Comparison of ENCODE assay signal across 26 mouse cellular contexts in genomic region chr17:36240637-36241213, GRCm38 (mm10). TPM values are rescaled to one million over a fixed set of nuclear protein-coding genes. Genes with fewer than 3 reads are reported as not detected.
A peak's percentile ranks its signal among the peaks of the same experiment; 100 is the strongest.
DNase-seq lines count a peak whose midpoint lies in the region; ATAC-seq and TF ChIP-seq lines count a peak whose summit lies in the region.
"Had no signal": no experiment of that assay in that cellular context is flagged by ENCODE, and none has a peak within 500 bp of the region (broad histone marks: within the 10 kb centered on the region; RNA-seq: fewer than 3 reads in every experiment).

No protein-coding gene starts in this region.

- H3K9me3 ChIP-seq in heart, embryonic 15.5 days (replicated peaks): no peaks in the 10 kb centered on the region
- H3K9me3 ChIP-seq in lung, embryonic 15.5 days: no peaks in the 10 kb centered on the region
- no peaks in the 10 kb centered on the region for H3K9me3 ChIP-seq in limb, embryonic 10.5 days (replicated peaks)
- H3K9me3 ChIP-seq in hindbrain, postnatal 0 days (ENCODE audit: low read length): no peaks in the 10 kb centered on the region
- H3K9me3 ChIP-seq: hindbrain, embryonic 13.5 days had no signal

- H3K36me3 ChIP-seq in heart, embryonic 15.5 days: no peaks in the 10 kb centered on the region
- no peaks in the 10 kb centered on the region for H3K36me3 ChIP-seq in heart, adult 2 months (ENCODE audit: control insufficient read depth, insufficient read depth, low read length)
- H3K36me3 ChIP-seq in lung, embryonic 15.5 days: no peaks in the 10 kb centered on the region
- no peaks in the 10 kb centered on the region for H3K36me3 ChIP-seq in limb, embryonic 10.5 days
- no peaks in the 10 kb centered on the region for H3K36me3 ChIP-seq in hindbrain, postnatal 0 days (ENCODE audit: insufficient read depth, low read length)
- H3K36me3 ChIP-seq: heart, embryonic 12.5 days; hindbrain, embryonic 13.5 days had no signal

- intact Hi-C loops in heart, adult 2 months (cut with DNase I): no loop called here

- TF ChIP-seq CTCF in heart, adult 2 months (IDR thresholded peaks at IDR 0.05): no peak
- no peak for TF ChIP-seq CTCF in lung, adult 2 months (IDR thresholded peaks at IDR 0.05; ENCODE audit: insufficient read depth, low read length)
- no peak for TF ChIP-seq CTCF in hindbrain, postnatal 0 days (IDR thresholded peaks at IDR 0.05; ENCODE audit: low read depth)

- no peak for TF ChIP-seq EP300 in heart, adult 2 months (IDR thresholded peaks at IDR 0.05; ENCODE audit: insufficient read depth, low read depth, low read length)

- H3K27me3 ChIP-seq in heart, embryonic 15.5 days: peaks cover 31% of the 10 kb centered on the region
- H3K27me3 ChIP-seq in heart, adult 2 months (ENCODE audit: control insufficient read depth, insufficient read depth, low read length): peaks cover 8% of the 10 kb centered on the region; the same call in 1 of the 2 replicates
- peaks cover 14% of the 10 kb centered on the region; the same call in 1 of the 2 replicates for H3K27me3 ChIP-seq in lung, embryonic 15.5 days
- peaks cover 35% of the 10 kb centered on the region for H3K27me3 ChIP-seq in limb, embryonic 10.5 days (ENCODE audit: low read depth, poor library complexity, severe bottlenecking)
- H3K27me3 ChIP-seq in hindbrain, postnatal 0 days (ENCODE audit: insufficient read depth, low read length): no peaks in the 10 kb centered on the region

- DNase-seq in heart, adult 2 months: no peak
- no peak for DNase-seq in lung, adult 2 months
- peak; percentile 51 for DNase-seq in embryo, embryonic 11 days
- DNase-seq in limb, embryonic 10.5 days (ENCODE audit: low spot score): no peak
- no peak for DNase-seq in cerebellum, adult 9-11 months
- no peak for DNase-seq in hindbrain, postnatal 0 days (ENCODE audit: low spot score)
- DNase-seq: cerebellum, adult 8-10 months; gastrocnemius, postnatal 10 days; kidney, adult 18-20 months; kidney, postnatal 36 days; lung, adult 18-20 months had no signal

- H3K9ac ChIP-seq in heart, embryonic 15.5 days: no peak overlapping the region
- H3K9ac ChIP-seq in heart, adult 2 months (ENCODE audit: low read depth, low read length): no peak overlapping the region
- no peak overlapping the region for H3K9ac ChIP-seq in lung, embryonic 15.5 days
- no peak overlapping the region for H3K9ac ChIP-seq in hindbrain, postnatal 0 days (replicated peaks; ENCODE audit: low read length)
- H3K9ac ChIP-seq: heart, embryonic 12.5 days; hindbrain, embryonic 13.5 days had no signal

- no peaks in the 10 kb centered on the region for H3K79me2 ChIP-seq in heart, adult 2 months (replicated peaks; ENCODE audit: control insufficient read depth, insufficient read depth, low read length)

- 0 out of 2 replicates have a peak, but pooled peaks have one; percentile 35 for ATAC-seq in heart, embryonic 15.5 days (replicated peaks; ENCODE audit: insufficient number of reproducible peaks, insufficient read depth, low FRiP score, low read depth)
- peak; percentile 60; the same call in 1 of the 2 replicates for ATAC-seq in lung, embryonic 15.5 days (ENCODE audit: borderline replicate concordance, extremely low read depth, low FRiP score, low TSS enrichment)
- no peak for ATAC-seq in hindbrain, postnatal 0 days
- ATAC-seq: midbrain, embryonic 16.5 days had no signal

- H3K27ac ChIP-seq in heart, embryonic 15.5 days: no peak overlapping the region
- H3K27ac ChIP-seq in heart, adult 2 months: no peak overlapping the region
- peak overlapping the region; percentile 62 for H3K27ac ChIP-seq in lung, embryonic 15.5 days
- peak overlapping the region; percentile 36; the same call in 1 of the 2 replicates for H3K27ac ChIP-seq in limb, embryonic 10.5 days
- H3K27ac ChIP-seq in hindbrain, postnatal 0 days: no peak overlapping the region
- H3K27ac ChIP-seq: hindbrain, embryonic 13.5 days had no signal

- peak overlapping the region; percentile 7; the same call in 1 of the 2 replicates for H3K4me2 ChIP-seq in heart, embryonic 15.5 days
- peak overlapping the region; percentile 40 for H3K4me2 ChIP-seq in lung, embryonic 15.5 days
- H3K4me2 ChIP-seq in hindbrain, postnatal 0 days (ENCODE audit: low read depth, low read length): no peak overlapping the region
- H3K4me2 ChIP-seq: heart, embryonic 12.5 days; hindbrain, embryonic 13.5 days had no signal

- no peak for TF ChIP-seq POLR2A in heart, adult 2 months (IDR thresholded peaks at IDR 0.05; ENCODE audit: insufficient read depth, low read depth, low read length)
- no peak for TF ChIP-seq POLR2A in lung, adult 2 months (IDR thresholded peaks at IDR 0.05; ENCODE audit: borderline replicate concordance, extremely low read depth, low read depth, low read length)

- H3K4me3 ChIP-seq in heart, embryonic 15.5 days: no peak overlapping the region
- H3K4me3 ChIP-seq in heart, adult 2 months: no peak overlapping the region
- H3K4me3 ChIP-seq in lung, embryonic 15.5 days: no peak overlapping the region
- H3K4me3 ChIP-seq in lung, adult 2 months (replicated peaks; ENCODE audit: extremely low read depth, low read depth, low read length): no peak overlapping the region
- H3K4me3 ChIP-seq in limb, embryonic 10.5 days: no peak overlapping the region; the same call in 1 of the 2 replicates
- no peak overlapping the region for H3K4me3 ChIP-seq in hindbrain, postnatal 0 days (ENCODE audit: low read length)
- H3K4me3 ChIP-seq: heart, embryonic 12.5 days; hindbrain, embryonic 13.5 days had no signal

- 12% methylated on average over 5 of the region's 5 CpGs for WGBS in heart, embryonic 15.5 days
- 16% methylated on average over 5 of the region's 5 CpGs for WGBS in heart, adult 2 months
- 9% methylated on average over 5 of the region's 5 CpGs for WGBS in lung, embryonic 15.5 days
- 11% methylated on average over 5 of the region's 5 CpGs for WGBS in lung, adult 2 months
- WGBS in limb, embryonic 10.5 days: 10% methylated on average over 5 of the region's 5 CpGs
- 22% methylated on average over 5 of the region's 5 CpGs for WGBS in hindbrain, postnatal 0 days

- peaks cover 11% of the 10 kb centered on the region for H3K4me1 ChIP-seq in heart, embryonic 15.5 days (replicated peaks)
- no peaks in the 10 kb centered on the region for H3K4me1 ChIP-seq in heart, adult 2 months (ENCODE audit: control insufficient read depth, insufficient read depth, low read length)
- peaks cover 9% of the 10 kb centered on the region for H3K4me1 ChIP-seq in lung, embryonic 15.5 days
- no peaks in the 10 kb centered on the region for H3K4me1 ChIP-seq in lung, adult 2 months (ENCODE audit: control insufficient read depth, insufficient read depth, low read length)
- H3K4me1 ChIP-seq in limb, embryonic 10.5 days: peaks cover 15% of the 10 kb centered on the region
- no peaks in the 10 kb centered on the region for H3K4me1 ChIP-seq in hindbrain, postnatal 0 days (ENCODE audit: insufficient read depth, low read length)

RNA-seq across cellular contexts. Expression of gene Rpp21, which starts 17.1 kb away (rescaled TPM):
- 78.8 and 83.7 TPM in 2 replicates for polyA plus RNA-seq in heart, embryonic 15.5 days (2015; fragmentation: Nextera tagmentation; extraction: Ambion mirVana)
- total RNA-seq in heart, adult 2 months (2021): 10 to 100 TPM; 35.5 to 43.8 TPM
- polyA plus RNA-seq in heart, adult 2 months (2012; rRNA removed): 49.8 and 59.1 TPM in 2 replicates
- polyA plus RNA-seq in lung, embryonic 15.5 days (2015; fragmentation: Nextera tagmentation; extraction: Ambion mirVana): 177 and 178 TPM in 2 replicates
- 67.6 and 80.1 TPM in 2 replicates for polyA plus RNA-seq in lung, adult 2 months (2012; rRNA removed)
- polyA plus RNA-seq in limb, embryonic 10.5 days (2016; fragmentation: Nextera tagmentation; extraction: Ambion mirVana): 82.4 and 96.0 TPM in 2 replicates
- total RNA-seq in hindbrain, postnatal 0 days (2014; rRNA removed): 29.8 and 54.6 TPM in 2 replicates
- 154 and 160 TPM in 2 replicates for polyA plus RNA-seq in hindbrain, postnatal 0 days (2015; fragmentation: Nextera tagmentation; extraction: Ambion mirVana)

RNA-seq across cellular contexts. Expression of gene Trim39, which starts 31.3 kb away (rescaled TPM):
- polyA plus RNA-seq in heart, embryonic 15.5 days (2015; fragmentation: Nextera tagmentation; extraction: Ambion mirVana): 9.1 and 11.1 TPM in 2 replicates
- 1 to 10 TPM; 6.7 to 7.6 TPM for total RNA-seq in heart, adult 2 months (2021)
- 6.0 and 8.7 TPM in 2 replicates for polyA plus RNA-seq in heart, adult 2 months (2012; rRNA removed)
- polyA plus RNA-seq in lung, embryonic 15.5 days (2015; fragmentation: Nextera tagmentation; extraction: Ambion mirVana): 15.1 and 15.8 TPM in 2 replicates
- polyA plus RNA-seq in lung, adult 2 months (2012; rRNA removed): 14.9 and 15.6 TPM in 2 replicates
- polyA plus RNA-seq in limb, embryonic 10.5 days (2016; fragmentation: Nextera tagmentation; extraction: Ambion mirVana): 20.1 and 24.2 TPM in 2 replicates
- total RNA-seq in hindbrain, postnatal 0 days (2014; rRNA removed): 18.5 and 22.9 TPM in 2 replicates
- 13.0 and 13.3 TPM in 2 replicates for polyA plus RNA-seq in hindbrain, postnatal 0 days (2015; fragmentation: Nextera tagmentation; extraction: Ambion mirVana)

RNA-seq across cellular contexts. Expression of gene H2-M10.2, which starts 45.6 kb away (rescaled TPM):
- not detected in 2 replicates for polyA plus RNA-seq in heart, embryonic 15.5 days (2015; fragmentation: Nextera tagmentation; extraction: Ambion mirVana)
- total RNA-seq in heart, adult 2 months (2021): not detected
- not detected in 2 replicates for polyA plus RNA-seq in heart, adult 2 months (2012; rRNA removed)
- polyA plus RNA-seq in lung, embryonic 15.5 days (2015; fragmentation: Nextera tagmentation; extraction: Ambion mirVana): 0.17 and 0.19 TPM in 2 replicates
- polyA plus RNA-seq in lung, adult 2 months (2012; rRNA removed): not detected in 2 replicates
- 0.14 and 0.25 TPM in 2 replicates for polyA plus RNA-seq in limb, embryonic 10.5 days (2016; fragmentation: Nextera tagmentation; extraction: Ambion mirVana)
- total RNA-seq in hindbrain, postnatal 0 days (2014; rRNA removed): not detected in 2 replicates
- not detected in 2 replicates for polyA plus RNA-seq in hindbrain, postnatal 0 days (2015; fragmentation: Nextera tagmentation; extraction: Ambion mirVana)
- total RNA-seq: adrenal gland, postnatal 4 days; gastrocnemius, postnatal 10 days; layer of hippocampus, postnatal 10 days; left cerebral cortex, postnatal 10 days; liver, adult 2 months; megakaryocyte, adult 5-6 weeks had no signal
- polyA plus RNA-seq: frontal cortex, adult 2 months; heart, embryonic 12.5 days; liver, adult 2 months; small intestine, adult 2 months; thymus, postnatal 0 days had no signal

RNA-seq across cellular contexts. Expression of gene H2-T3, which starts 50.6 kb away (rescaled TPM):
- 0.36 TPM in 1 of 2 replicates, not detected in the other for polyA plus RNA-seq in heart, embryonic 15.5 days (2015; fragmentation: Nextera tagmentation; extraction: Ambion mirVana)
- not detected for total RNA-seq in heart, adult 2 months (2021)
- not detected in 2 replicates for polyA plus RNA-seq in heart, adult 2 months (2012; rRNA removed)
- polyA plus RNA-seq in lung, embryonic 15.5 days (2015; fragmentation: Nextera tagmentation; extraction: Ambion mirVana): 0.59 and 0.71 TPM in 2 replicates
- 0.05 TPM in 1 of 2 replicates, not detected in the other for polyA plus RNA-seq in lung, adult 2 months (2012; rRNA removed)
- polyA plus RNA-seq in limb, embryonic 10.5 days (2016; fragmentation: Nextera tagmentation; extraction: Ambion mirVana): not detected in 2 replicates
- total RNA-seq in hindbrain, postnatal 0 days (2014; rRNA removed): not detected in 2 replicates
- not detected in 2 replicates for polyA plus RNA-seq in hindbrain, postnatal 0 days (2015; fragmentation: Nextera tagmentation; extraction: Ambion mirVana)
- total RNA-seq: adrenal gland, postnatal 4 days; gastrocnemius, postnatal 10 days; layer of hippocampus, postnatal 10 days; left cerebral cortex, postnatal 10 days; liver, adult 2 months; megakaryocyte, adult 5-6 weeks had no signal
- polyA plus RNA-seq: forebrain, embryonic 11.5 days; frontal cortex, adult 2 months; heart, embryonic 12.5 days; hindbrain, embryonic 13.5 days; liver, adult 2 months; midbrain, embryonic 16.5 days; stomach, embryonic 14.5 days had no signal

Comparison
In these comparisons a context has a peak if more than half of its experiments do, and no peak if none do; other contexts are left out.
1. H3K27ac ChIP-seq: peak in lung, embryonic 15.5 days (single experiment) and limb, embryonic 10.5 days (single experiment); none in heart, embryonic 15.5 days (single experiment), heart, adult 2 months (single experiment) and hindbrain, postnatal 0 days (single experiment).